Mouse (Mus musculus) midbrain, embryonic 13.5 days (tissue): ENCODE results near the gene Id1. TPM values are rescaled to one million over a fixed set of nuclear protein-coding genes. Genes with fewer than 3 reads are reported as not detected.

Source experiments
- ATAC-seq: fragments of 200-750 bp; cut with Nextera tagmentation; 2 replicates; pipeline ENCODE4 v1.8.0; 2017; ENCODE audit warnings: mild to moderate bottlenecking, moderate TSS enrichment, moderate library complexity
- H3K27ac ChIP-seq: fragments of 300-500 bp; sonication (generic); 2 replicates; pipeline ENCODE4 v1.5.1; 2015; ENCODE audit warnings: inconsistent platforms, mild to moderate bottlenecking, moderate library complexity
- H3K27me3 ChIP-seq: fragments of 300-500 bp; sonication (generic); 2 replicates; pipeline ENCODE4 v1.6.1; 2015; ENCODE audit warnings: mild to moderate bottlenecking, inconsistent platforms
- H3K36me3 ChIP-seq: fragments of 300-500 bp; sonication (generic); 2 replicates; pipeline ENCODE4 v1.6.1; 2015; ENCODE audit warnings: mild to moderate bottlenecking, inconsistent platforms
- H3K4me1 ChIP-seq: fragments of 300-500 bp; sonication (generic); replicated peaks from 2 replicates; pipeline ENCODE4 v1.6.1; 2015; ENCODE audit warnings: inconsistent platforms
- H3K4me2 ChIP-seq: fragments of 300-500 bp; sonication (generic); replicated peaks from 2 replicates; pipeline ENCODE4 v1.6.1; 2015; ENCODE audit warnings: moderate library complexity, mild to moderate bottlenecking, inconsistent platforms
- H3K4me3 ChIP-seq: fragments of 300-500 bp; sonication (generic); replicated peaks from 2 replicates; pipeline ENCODE4 v1.5.1; 2015; ENCODE audit warnings: mild to moderate bottlenecking, inconsistent platforms
- H3K9ac ChIP-seq: fragments of 300-500 bp; sonication (generic); replicated peaks from 2 replicates; pipeline ENCODE4 v1.6.1; 2015; ENCODE audit warnings: mild to moderate bottlenecking, inconsistent platforms
- H3K9me3 ChIP-seq: fragments of 300-500 bp; sonication (generic); 2 replicates; pipeline ENCODE4 v1.6.1; 2016; ENCODE audit warnings: mild to moderate bottlenecking, inconsistent platforms
- WGBS: fragments of 180-500 bp; shearing (Covaris S2); methylation state at CpG from one replicate; pipeline ENCODE4 v1.1.7; 2015; 5-methylcytosine and 5-hydroxymethylcytosine counted together
- polyA plus RNA-seq: library from polyadenylated mRNA; unstranded; fragments of >200 nt; fragmentation: Nextera tagmentation; extraction: Ambion mirVana; gene quantifications from 2 replicates; pipeline ENCODE4 v1.2.1, GENCODE M21; 2015

Id1 gene
- polyA plus RNA-seq, 1 experiment from 2014 or later: 39.4 TPM

GRCm38 (mm10) chr2:152758351-152758750 lies 22.3 kb downstream of the Id1 start:
- Histone ChIP-seq H3K36me3 (no peaks in the 10 kb centered on the region), H3K9ac (no peak overlapping the region), H3K4me2 (no peak overlapping the region), H3K9me3 (no peaks in the 10 kb centered on the region), H3K4me1 (peaks cover 12% of the 10 kb centered on the region), H3K27me3 (peaks cover 5% of the 10 kb centered on the region; the same call in 1 of the 2 replicates), H3K4me3 (no peak overlapping the region), H3K27ac (no peak overlapping the region)
- no peak for ATAC-seq
- WGBS: 71% methylated on average over 4 of the region's 4 CpGs

- no peak for ATAC-seq
- H3K27ac ChIP-seq: no peak overlapping the region
- no peaks in the 10 kb centered on the region for H3K36me3 ChIP-seq
- WGBS: 75% methylated on average over 6 of the region's 6 CpGs
- no peak overlapping the region for H3K9ac ChIP-seq
- H3K4me3 ChIP-seq: no peak overlapping the region
- no peaks in the 10 kb centered on the region for H3K9me3 ChIP-seq
- H3K4me1 ChIP-seq: peaks cover 15% of the 10 kb centered on the region
- H3K27me3 ChIP-seq: no peaks in the 10 kb centered on the region; the same call in 1 of the 2 replicates
- H3K4me2 ChIP-seq: no peak overlapping the region
Measured at GRCm38 (mm10) chr2:152763310-152763709, 27.3 kb downstream of the Id1 start.

- Histone ChIP-seq H3K4me1 (peaks cover 15% of the 10 kb centered on the region), H3K27ac (no peak overlapping the region), H3K4me2 (peak overlapping the region; percentile 33), H3K9ac (0 out of 2 replicates have a peak overlapping the region, but pooled peaks have one; percentile 23), H3K4me3 (no peak overlapping the region), H3K27me3 (no peaks in the 10 kb centered on the region; the same call in 1 of the 2 replicates), H3K36me3 (no peaks in the 10 kb centered on the region), H3K9me3 (no peaks in the 10 kb centered on the region)
- peak; percentile 44; the same call in 1 of the 2 replicates for ATAC-seq
- 3% methylated on average over 14 of the region's 14 CpGs for WGBS
Measured at GRCm38 (mm10) chr2:152764172-152765044, 28.4 kb downstream of the Id1 start.

- Histone ChIP-seq H3K4me1 (peaks cover 15% of the 10 kb centered on the region), H3K9me3 (no peaks in the 10 kb centered on the region), H3K9ac (no peak overlapping the region), H3K4me2 (peak overlapping the region; percentile 33), H3K4me3 (no peak overlapping the region), H3K36me3 (no peaks in the 10 kb centered on the region), H3K27ac (no peak overlapping the region), H3K27me3 (no peaks in the 10 kb centered on the region; the same call in 1 of the 2 replicates)
- 0 out of 2 replicates have a peak, but pooled peaks have one; percentile 12 for ATAC-seq
- 19% methylated on average over 7 of the region's 7 CpGs for WGBS
Measured at GRCm38 (mm10) chr2:152765045-152765674, 29.1 kb downstream of the Id1 start.

GRCm38 (mm10) chr2:152766387-152767123 lies 30.5 kb downstream of the Id1 start:
- H3K4me3 ChIP-seq: no peak overlapping the region
- no peak overlapping the region for H3K4me2 ChIP-seq
- no peak overlapping the region for H3K27ac ChIP-seq
- H3K9me3 ChIP-seq: no peaks in the 10 kb centered on the region
- peaks cover 15% of the 10 kb centered on the region for H3K4me1 ChIP-seq
- no peaks in the 10 kb centered on the region for H3K36me3 ChIP-seq
- peak; percentile 55; the same call in 1 of the 2 replicates for ATAC-seq
- no peaks in the 10 kb centered on the region; the same call in 1 of the 2 replicates for H3K27me3 ChIP-seq
- WGBS: 23% methylated on average over 25 of the region's 25 CpGs
- no peak overlapping the region for H3K9ac ChIP-seq

- Histone ChIP-seq H3K4me3 (no peak overlapping the region), H3K27ac (no peak overlapping the region), H3K4me2 (no peak overlapping the region), H3K9ac (no peak overlapping the region), H3K9me3 (no peaks in the 10 kb centered on the region), H3K27me3 (no peaks in the 10 kb centered on the region; the same call in 1 of the 2 replicates), H3K4me1 (peaks cover 15% of the 10 kb centered on the region), H3K36me3 (no peaks in the 10 kb centered on the region)
- 64% methylated on average over 12 of the region's 12 CpGs for WGBS
- ATAC-seq: no peak
Measured at GRCm38 (mm10) chr2:152767618-152768271, 31.7 kb downstream of the Id1 start.

- H3K36me3 ChIP-seq: no peaks in the 10 kb centered on the region
- no peak overlapping the region for H3K4me3 ChIP-seq
- no peaks in the 10 kb centered on the region for H3K27me3 ChIP-seq
- WGBS: 90% methylated on average over 7 of the region's 7 CpGs
- no peak overlapping the region for H3K27ac ChIP-seq
- peaks cover 7% of the 10 kb centered on the region for H3K4me1 ChIP-seq
- H3K9me3 ChIP-seq: no peaks in the 10 kb centered on the region
- ATAC-seq: no peak
- no peak overlapping the region for H3K9ac ChIP-seq
- no peak overlapping the region for H3K4me2 ChIP-seq
Measured at GRCm38 (mm10) chr2:152769677-152770076, 33.6 kb downstream of the Id1 start.

GRCm38 (mm10) chr2:152771571-152771970 lies 35.5 kb downstream of the Id1 start:
- Histone ChIP-seq H3K4me3 (no peak overlapping the region), H3K36me3 (no peaks in the 10 kb centered on the region; the same call in 1 of the 2 replicates), H3K9me3 (no peaks in the 10 kb centered on the region), H3K27me3 (no peaks in the 10 kb centered on the region), H3K27ac (no peak overlapping the region), H3K9ac (no peak overlapping the region), H3K4me1 (no peaks in the 10 kb centered on the region), H3K4me2 (no peak overlapping the region)
- no peak for ATAC-seq
- 94% methylated on average over 9 of the region's 9 CpGs for WGBS

- Histone ChIP-seq H3K27me3 (no peaks in the 10 kb centered on the region), H3K9ac (no peak overlapping the region), H3K4me1 (no peaks in the 10 kb centered on the region), H3K27ac (no peak overlapping the region), H3K4me3 (no peak overlapping the region), H3K4me2 (no peak overlapping the region), H3K36me3 (no peaks in the 10 kb centered on the region; the same call in 1 of the 2 replicates), H3K9me3 (no peaks in the 10 kb centered on the region)
- 28% methylated on average over 1 of the region's 1 CpGs for WGBS
- no peak for ATAC-seq
Measured at GRCm38 (mm10) chr2:152772231-152772630, 36.2 kb downstream of the Id1 start.

GRCm38 (mm10) chr2:152775357-152775756 lies 39.3 kb downstream of the Id1 start:
- ATAC-seq: no peak
- H3K9me3 ChIP-seq: no peaks in the 10 kb centered on the region
- H3K4me3 ChIP-seq: no peak overlapping the region
- 87% methylated on average over 4 of the region's 4 CpGs for WGBS
- peaks cover 13% of the 10 kb centered on the region for H3K36me3 ChIP-seq
- H3K9ac ChIP-seq: no peak overlapping the region
- H3K4me2 ChIP-seq: no peak overlapping the region
- no peak overlapping the region for H3K27ac ChIP-seq
- no peaks in the 10 kb centered on the region for H3K4me1 ChIP-seq
- H3K27me3 ChIP-seq: no peaks in the 10 kb centered on the region

GRCm38 (mm10) chr2:152776019-152776418 lies 40.0 kb downstream of the Id1 start:
- Histone ChIP-seq H3K27me3 (no peaks in the 10 kb centered on the region), H3K4me3 (no peak overlapping the region), H3K9me3 (no peaks in the 10 kb centered on the region), H3K4me1 (no peaks in the 10 kb centered on the region), H3K9ac (no peak overlapping the region), H3K27ac (no peak overlapping the region), H3K36me3 (peaks cover 20% of the 10 kb centered on the region), H3K4me2 (no peak overlapping the region)
- no peak for ATAC-seq
- whole genome bisulfite sequencing: 85% methylated on average over 3 of the region's 3 CpGs
